Mouse (Mus musculus) limb, embryonic 15.5 days (tissue): Measurements from ENCODE around the gene Ambp. TPM values are rescaled to one million over a fixed set of nuclear protein-coding genes. Genes with fewer than 3 reads are reported as not detected.

Experiments used
- ATAC-seq: fragments of 200-750 bp; cut with Nextera tagmentation; 2 replicates; pipeline ENCODE4 v1.8.0; 2017; ENCODE audit warnings: low read depth, moderate TSS enrichment; ENCODE audit not compliant: insufficient number of reproducible peaks, low FRiP score, low TSS enrichment
- H3K27ac ChIP-seq: fragments of 300-500 bp; sonication (generic); 2 replicates; pipeline ENCODE4 v1.5.1; 2015; ENCODE audit warnings: moderate library complexity, mild to moderate bottlenecking, inconsistent platforms
- H3K27me3 ChIP-seq: fragments of 300-500 bp; sonication (generic); 2 replicates; pipeline ENCODE4 v1.6.1; 2015; ENCODE audit warnings: inconsistent platforms
- H3K36me3 ChIP-seq: fragments of 300-500 bp; sonication (generic); 2 replicates; pipeline ENCODE4 v1.6.1; 2015; ENCODE audit warnings: inconsistent platforms
- H3K4me1 ChIP-seq: fragments of 300-500 bp; sonication (generic); 2 replicates; pipeline ENCODE4 v1.6.1; 2015; ENCODE audit warnings: inconsistent platforms
- H3K4me2 ChIP-seq: fragments of 300-500 bp; sonication (generic); 2 replicates; pipeline ENCODE4 v1.6.1; 2015; ENCODE audit warnings: mild to moderate bottlenecking, inconsistent platforms
- H3K4me3 ChIP-seq: fragments of 300-500 bp; sonication (generic); 2 replicates; pipeline ENCODE4 v1.5.1; 2015; ENCODE audit warnings: mild to moderate bottlenecking, inconsistent platforms
- H3K9ac ChIP-seq: fragments of 300-500 bp; sonication (generic); 2 replicates; pipeline ENCODE4 v1.6.1; 2015; ENCODE audit warnings: inconsistent platforms
- H3K9me3 ChIP-seq: fragments of 300-500 bp; sonication (generic); 2 replicates; pipeline ENCODE4 v1.6.1; 2016; ENCODE audit warnings: inconsistent platforms
- WGBS: fragments of 180-500 bp; shearing (Covaris S2); methylation state at CpG from one replicate; pipeline ENCODE4 v1.1.7; 2015; 5-methylcytosine and 5-hydroxymethylcytosine counted together
- polyA plus RNA-seq: library from polyadenylated mRNA; unstranded; fragments of >200 nt; fragmentation: Nextera tagmentation; extraction: Ambion mirVana; gene quantifications from 2 replicates; pipeline ENCODE4 v1.2.1, GENCODE M21; 2015

Gene Ambp
- 0.50 and 2.8 TPM in 2 replicates for polyA plus RNA-seq

DNA sequence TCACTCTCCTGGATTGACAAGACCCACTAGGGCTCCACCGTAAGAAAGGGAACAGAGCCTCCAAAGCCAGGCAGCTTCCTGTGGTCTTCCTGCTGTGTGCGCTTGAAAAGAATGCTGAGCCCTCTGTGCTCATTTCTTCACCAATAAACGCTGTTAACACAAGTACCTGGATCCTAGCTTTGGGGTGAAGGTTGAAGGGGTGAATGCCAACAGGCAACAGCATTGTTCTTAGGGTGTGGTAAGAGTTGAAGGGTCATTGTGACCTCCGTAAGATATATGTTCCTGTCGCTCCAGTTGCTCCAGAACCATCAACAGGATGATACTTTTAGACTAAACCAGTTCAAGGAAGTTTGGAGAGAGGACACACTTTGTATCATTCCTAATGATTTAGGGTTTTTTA is at the start of gene Ambp:
Ambp (minus strand) TSS at position 101 of the 400 bp plus-strand sequence.
- Histone ChIP-seq H3K4me2 (no peak within 1 kb of the TSS), H3K4me1 (peaks cover 8% of the 10 kb centered on the region)
- ATAC-seq: no peak

GRCm38 (mm10) chr4:63203874-63204273 is 49.3 kb upstream of the Ambp start:
- 81% methylated on average over 7 of the region's 7 CpGs for WGBS
- Histone ChIP-seq H3K27me3 (no peaks in the 10 kb centered on the region), H3K36me3 (no peaks in the 10 kb centered on the region), H3K4me3 (no peak overlapping the region), H3K9me3 (no peaks in the 10 kb centered on the region), H3K9ac (no peak overlapping the region), H3K4me1 (peaks cover 5% of the 10 kb centered on the region; the same call in 1 of the 2 replicates), H3K4me2 (no peak overlapping the region), H3K27ac (no peak overlapping the region)
- no peak for ATAC-seq

More for the DNA sequence above, at the start of gene Ambp:
- Histone ChIP-seq H3K36me3 (no peaks in the 10 kb centered on the region), H3K4me3 (no peak within 1 kb of the TSS), H3K9ac (no peak within 1 kb of the TSS), H3K27me3 (no peaks in the 10 kb centered on the region), H3K27ac (peak within 1 kb of the TSS; percentile 63), H3K9me3 (no peaks in the 10 kb centered on the region)
- 59% methylated on average over 5 of the region's 5 CpGs for WGBS

GRCm38 (mm10) chr4:63199366-63199765 is 44.8 kb upstream of the Ambp start:
- Histone ChIP-seq H3K27me3 (no peaks in the 10 kb centered on the region), H3K36me3 (no peaks in the 10 kb centered on the region), H3K27ac (no peak overlapping the region), H3K9me3 (no peaks in the 10 kb centered on the region), H3K4me2 (no peak overlapping the region), H3K9ac (no peak overlapping the region), H3K4me3 (no peak overlapping the region), H3K4me1 (peaks cover 5% of the 10 kb centered on the region; the same call in 1 of the 2 replicates)
- ATAC-seq: no peak
- WGBS: 72% methylated on average over 5 of the region's 5 CpGs

GRCm38 (mm10) chr4:63194366-63194765 is 39.8 kb upstream of the Ambp start:
- 81% methylated on average over 2 of the region's 2 CpGs for WGBS
- no peaks in the 10 kb centered on the region for H3K36me3 ChIP-seq
- ATAC-seq: no peak
- no peak overlapping the region for H3K4me2 ChIP-seq
- H3K9ac ChIP-seq: no peak overlapping the region
- H3K27me3 ChIP-seq: no peaks in the 10 kb centered on the region
- H3K4me1 ChIP-seq: peaks cover 13% of the 10 kb centered on the region
- no peaks in the 10 kb centered on the region for H3K9me3 ChIP-seq
- no peak overlapping the region for H3K27ac ChIP-seq
- H3K4me3 ChIP-seq: no peak overlapping the region

- Histone ChIP-seq H3K4me3 (no peak overlapping the region), H3K4me1 (peaks cover 30% of the 10 kb centered on the region), H3K9ac (no peak overlapping the region), H3K36me3 (no peaks in the 10 kb centered on the region), H3K27ac (0 out of 2 replicates have a peak overlapping the region, but pooled peaks have one; percentile 17), H3K4me2 (no peak overlapping the region), H3K27me3 (no peaks in the 10 kb centered on the region), H3K9me3 (no peaks in the 10 kb centered on the region)
- no peak for ATAC-seq
- 50% methylated on average over 5 of the region's 5 CpGs for WGBS
These were observed 37.0 kb upstream of the Ambp start for GRCm38 (mm10) chr4:63191641-63192040.

GRCm38 (mm10) chr4:63186281-63186870 is 31.8 kb upstream of the Ambp start:
- peak; percentile 87 for ATAC-seq
- no peak overlapping the region for H3K9ac ChIP-seq
- H3K27me3 ChIP-seq: no peaks in the 10 kb centered on the region
- 0 out of 2 replicates have a peak overlapping the region, but pooled peaks have one; percentile 1 for H3K4me2 ChIP-seq
- H3K36me3 ChIP-seq: no peaks in the 10 kb centered on the region
- peaks cover 40% of the 10 kb centered on the region for H3K4me1 ChIP-seq
- WGBS: 51% methylated on average over 21 of the region's 21 CpGs
- no peak overlapping the region for H3K4me3 ChIP-seq
- H3K9me3 ChIP-seq: no peaks in the 10 kb centered on the region
- peak overlapping the region; percentile 78 for H3K27ac ChIP-seq

GRCm38 (mm10) chr4:63181556-63181955 is 27.0 kb upstream of the Ambp start:
- Histone ChIP-seq H3K4me3 (no peak overlapping the region), H3K36me3 (no peaks in the 10 kb centered on the region), H3K9ac (no peak overlapping the region), H3K4me2 (no peak overlapping the region), H3K4me1 (peaks cover 15% of the 10 kb centered on the region), H3K27me3 (no peaks in the 10 kb centered on the region), H3K27ac (no peak overlapping the region), H3K9me3 (no peaks in the 10 kb centered on the region)
- ATAC-seq: 0 out of 2 replicates have a peak, but pooled peaks have one; percentile 36
- 10% methylated on average over 5 of the region's 5 CpGs for WGBS

GRCm38 (mm10) chr4:63171969-63172685 is 17.5 kb upstream of the Ambp start, which contains the start of gene Kif12:
Gene Kif12 (minus strand): TSS chr4:63172131.
- no peak within 1 kb of the TSS for H3K4me2 ChIP-seq

DNA sequence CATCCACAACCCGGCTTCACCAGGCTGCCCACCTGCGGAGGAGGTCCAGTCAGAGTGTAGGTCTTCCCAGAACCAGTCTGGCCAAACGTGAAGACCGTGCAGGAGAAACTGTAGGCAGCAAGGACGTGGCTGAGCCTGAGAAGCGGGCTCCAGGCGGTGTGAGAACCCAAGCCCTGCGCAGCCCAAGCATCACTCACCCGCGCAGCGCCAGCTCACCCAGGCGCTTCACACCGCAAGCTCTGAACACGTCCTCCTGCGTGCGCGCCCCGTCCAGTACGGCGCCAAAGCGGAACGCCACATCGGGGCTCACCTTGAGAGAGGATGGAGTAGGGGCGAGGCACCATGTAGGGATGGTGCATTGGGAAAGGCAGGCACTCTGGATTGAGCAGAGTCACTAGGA is 16.5 kb upstream of the Ambp start:
- Histone ChIP-seq H3K4me1 (no peaks in the 10 kb centered on the region), H3K27ac (no peak overlapping the region), H3K9ac (no peak overlapping the region), H3K9me3 (no peaks in the 10 kb centered on the region), H3K27me3 (peaks cover 29% of the 10 kb centered on the region), H3K36me3 (no peaks in the 10 kb centered on the region), H3K4me2 (no peak overlapping the region), H3K4me3 (no peak overlapping the region)
- 39% methylated on average over 24 of the region's 24 CpGs for WGBS
- no peak for ATAC-seq

More at GRCm38 (mm10) chr4:63171969-63172685, 17.5 kb upstream of the Ambp start, which contains the start of gene Kif12:
- Histone ChIP-seq H3K27ac (no peak within 1 kb of the TSS), H3K36me3 (no peaks in the 10 kb centered on the region), H3K4me3 (no peak within 1 kb of the TSS), H3K27me3 (peaks cover 29% of the 10 kb centered on the region), H3K4me1 (no peaks in the 10 kb centered on the region), H3K9me3 (no peaks in the 10 kb centered on the region), H3K9ac (no peak within 1 kb of the TSS)
- no peak for ATAC-seq
- WGBS: 65% methylated on average over 4 of the region's 4 CpGs

DNA sequence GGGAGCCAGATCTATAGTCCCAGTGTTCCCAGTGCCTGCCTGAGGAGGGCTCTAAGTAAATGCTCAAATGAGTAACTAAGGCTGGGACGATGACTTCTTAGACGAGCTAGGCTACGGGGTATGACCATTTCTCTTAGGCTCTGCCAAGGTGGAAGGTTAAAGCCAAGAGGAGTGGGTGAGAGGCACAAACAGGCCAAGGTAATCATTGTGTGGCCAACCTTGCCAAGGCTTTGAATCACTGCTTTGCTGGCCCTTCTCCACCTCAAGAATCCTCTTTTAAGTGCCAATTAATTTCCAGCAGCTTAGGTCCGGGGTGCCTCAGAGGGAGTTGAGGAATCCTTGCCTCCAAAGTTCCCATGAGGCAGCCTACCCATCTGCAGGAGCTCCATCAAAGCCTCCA is 15.5 kb upstream of the Ambp start:
- H3K4me1 ChIP-seq: no peaks in the 10 kb centered on the region
- H3K36me3 ChIP-seq: no peaks in the 10 kb centered on the region
- H3K9ac ChIP-seq: no peak overlapping the region
- H3K9me3 ChIP-seq: no peaks in the 10 kb centered on the region
- no peak overlapping the region for H3K4me3 ChIP-seq
- 74% methylated on average over 4 of the region's 4 CpGs for WGBS
- H3K4me2 ChIP-seq: no peak overlapping the region
- peaks cover 29% of the 10 kb centered on the region for H3K27me3 ChIP-seq
- H3K27ac ChIP-seq: no peak overlapping the region
- ATAC-seq: no peak

GRCm38 (mm10) chr4:63166323-63166722 is 11.7 kb upstream of the Ambp start:
- Histone ChIP-seq H3K27me3 (peaks cover 19% of the 10 kb centered on the region), H3K4me2 (no peak overlapping the region), H3K27ac (no peak overlapping the region), H3K9me3 (no peaks in the 10 kb centered on the region), H3K36me3 (no peaks in the 10 kb centered on the region), H3K9ac (no peak overlapping the region), H3K4me1 (no peaks in the 10 kb centered on the region), H3K4me3 (no peak overlapping the region)
- ATAC-seq: no peak
- WGBS: 78% methylated on average over 5 of the region's 5 CpGs

DNA sequence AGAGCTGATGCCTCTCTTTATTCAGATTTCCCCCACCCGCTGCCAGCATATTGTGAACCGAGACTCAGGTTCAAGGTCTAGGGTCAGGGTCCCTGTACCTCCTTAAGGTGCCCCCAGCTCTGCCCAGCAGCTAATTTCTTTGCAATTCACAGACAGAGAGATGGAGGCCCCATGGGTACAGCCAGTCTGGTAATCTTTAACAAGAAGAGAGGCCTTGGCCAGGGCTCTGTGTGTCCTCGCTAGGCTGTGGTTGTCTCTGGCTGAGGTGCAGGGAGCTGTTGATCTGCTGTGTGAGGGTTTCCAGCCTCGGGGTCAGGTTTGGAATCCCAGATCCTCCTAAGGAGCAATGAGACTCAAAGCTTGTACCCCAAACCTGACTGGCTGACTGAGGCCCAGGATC is 11.0 kb upstream of the Ambp start:
- no peak overlapping the region for H3K4me3 ChIP-seq
- no peak overlapping the region for H3K9ac ChIP-seq
- no peak overlapping the region for H3K4me2 ChIP-seq
- peaks cover 12% of the 10 kb centered on the region for H3K27me3 ChIP-seq
- no peaks in the 10 kb centered on the region for H3K4me1 ChIP-seq
- H3K36me3 ChIP-seq: no peaks in the 10 kb centered on the region
- no peaks in the 10 kb centered on the region for H3K9me3 ChIP-seq
- ATAC-seq: no peak
- no peak overlapping the region for H3K27ac ChIP-seq
- 88% methylated on average over 4 of the region's 4 CpGs for WGBS
